Mouse (Mus musculus) spleen, adult 12 weeks (tissue): ENCODE results near the gene Tbk1.

Experiments
- DNase-seq: peaks from one replicate; pipeline ENCODE4 v3.0.0; 2022; ENCODE audit warnings: low spot score

The Tbk1 gene

GRCm38 (mm10) chr10:121497968-121498367, 88.6 kb downstream of the Tbk1 start:
- DNase-seq = no peak

DNA sequence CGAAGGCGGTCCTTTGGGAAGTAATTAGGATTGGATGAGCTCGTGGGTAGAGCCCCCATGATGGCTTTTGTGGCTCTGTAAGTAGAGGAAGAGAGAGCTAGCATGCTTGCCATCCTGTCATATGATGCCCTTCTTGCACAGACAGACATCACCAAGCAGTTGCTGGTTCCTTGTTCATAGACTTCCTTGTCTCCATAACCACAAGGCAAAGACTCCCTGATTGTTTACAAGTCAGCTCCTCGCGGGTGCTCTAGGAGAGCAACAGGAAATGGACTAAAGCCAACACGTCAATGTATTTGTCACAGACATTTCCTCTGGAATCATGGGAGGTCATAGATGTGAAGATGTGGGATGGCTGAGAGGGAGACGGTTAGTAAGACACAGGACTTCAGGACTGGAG, 90.0 kb downstream of the Tbk1 start:
- no peak for DNase-seq
